Mouse (Mus musculus): Measurements from ENCODE around the gene A930018P22Rik. TPM values are rescaled to one million over a fixed set of nuclear protein-coding genes. Genes with fewer than 3 reads are reported as not detected.
"Not testable (repeated sequence)": the region's sequence is repeated elsewhere in the genome, so short reads cannot be mapped to it uniquely, and the experiment has no call there.

Gene A930018P22Rik
- polyA plus RNA-seq, 1 experiment from 2014 or later, result not detected

DNA sequence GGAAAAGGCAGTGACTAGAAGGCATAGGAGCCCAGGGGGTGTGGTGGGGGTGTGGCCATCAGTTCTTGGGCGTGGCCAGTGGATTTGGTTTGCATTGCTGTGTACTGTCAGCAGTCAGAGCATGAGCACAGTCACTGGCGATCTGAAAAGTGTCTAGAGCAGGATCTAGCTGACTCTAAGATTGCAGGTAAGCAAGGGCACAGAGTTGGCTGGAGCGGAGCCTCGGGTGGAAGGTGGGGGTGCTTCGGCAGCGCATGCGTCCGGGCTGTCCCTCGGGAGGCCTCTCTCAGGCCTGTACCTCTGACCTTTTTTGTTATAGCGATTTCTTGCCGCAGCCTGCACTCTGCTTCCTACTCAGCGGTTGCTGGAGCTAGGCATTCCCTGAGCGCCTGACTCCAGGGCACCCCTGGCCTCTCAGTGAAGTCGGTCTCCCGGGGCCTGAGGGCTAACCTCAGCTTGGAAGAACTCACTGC, 26.8 kb upstream of the A930018P22Rik start, which contains the start of gene Cd59a:
TSS of gene Cd59a (plus strand) at position 61 of the 473 bp plus-strand sequence.
- 1% methylated on average over 15 of the region's 15 CpGs for WGBS
- H3K4me3 ChIP-seq (ENCODE audit: control insufficient read depth in 1 of 2, insufficient read depth in 1 of 2, low read depth in 1 of 2, low read length in 2 of 2), result peak within 1 kb of the TSS; percentile 45 to 67
- H3K4me1 ChIP-seq (ENCODE audit: control insufficient read depth in 2 of 2, insufficient read depth in 2 of 2, low read length in 2 of 2), result peaks cover 2 to 13% of the 10 kb centered on the region in 2 experiments; a peak in 3 of 4 replicates
- no peaks in the 10 kb centered on the region for H3K36me3 ChIP-seq (ENCODE audit: control insufficient read depth, insufficient read depth, low read length)
- H3K9me3 ChIP-seq (ENCODE audit: control insufficient read depth, low read length), result no peaks in the 10 kb centered on the region
- peak within 1 kb of the TSS; percentile 62 for H3K4me2 ChIP-seq (ENCODE audit: low read length)
- peak within 1 kb of the TSS; percentile 87 to 97 for H3K27ac ChIP-seq (replicated peaks in 1 of 2; ENCODE audit: control insufficient read depth in 1 of 2, insufficient read depth in 1 of 2, low read depth in 2 of 2, low read length in 2 of 2)
- ATAC-seq (ENCODE audit: insufficient number of reproducible peaks, insufficient read depth, low FRiP score, low read depth), result peak; percentile 91
- H3K27me3 ChIP-seq (ENCODE audit: control insufficient read depth, insufficient read depth, low read length), result no peaks in the 10 kb centered on the region
- H3K9ac ChIP-seq (ENCODE audit: low read length), result peak within 1 kb of the TSS; percentile 74

DNA sequence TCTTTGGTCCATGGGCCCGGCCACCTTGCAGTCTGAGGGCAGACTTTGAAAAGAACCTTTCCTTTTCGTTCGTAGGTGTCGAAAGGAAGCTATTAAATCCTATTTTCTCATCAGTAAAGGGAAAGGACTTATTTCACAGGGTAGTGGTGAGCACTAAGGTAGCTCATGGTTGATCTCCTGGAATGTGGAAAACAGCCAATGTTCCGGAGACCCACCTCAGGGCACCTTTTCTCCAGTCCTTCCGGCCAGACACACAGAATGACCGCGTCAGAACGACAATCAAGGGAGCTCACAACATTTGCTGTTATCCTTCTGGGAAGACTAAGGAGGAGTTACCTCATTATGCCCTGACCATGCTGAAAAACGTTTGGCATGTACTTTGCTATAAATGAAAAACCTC, 26.3 kb upstream of the A930018P22Rik start:
- Histone ChIP-seq H3K27me3 (ENCODE audit: control insufficient read depth, insufficient read depth, low read length) (no peaks in the 10 kb centered on the region), H3K36me3 (ENCODE audit: control insufficient read depth, insufficient read depth, low read length) (no peaks in the 10 kb centered on the region), H3K9me3 (ENCODE audit: control insufficient read depth, low read length) (no peaks in the 10 kb centered on the region), H3K27ac (replicated peaks in 1 of 2; ENCODE audit: control insufficient read depth in 1 of 2, insufficient read depth in 1 of 2, low read depth in 2 of 2, low read length in 2 of 2) (peak overlapping the region; percentile 87 to 97), H3K4me2 (ENCODE audit: low read length) (peak overlapping the region; percentile 62), H3K4me1 (ENCODE audit: control insufficient read depth in 2 of 2, insufficient read depth in 2 of 2, low read length in 2 of 2) (peaks cover 2 to 13% of the 10 kb centered on the region in 2 experiments; a peak in 3 of 4 replicates), H3K9ac (ENCODE audit: low read length) (peak overlapping the region; percentile 74), H3K4me3 (ENCODE audit: control insufficient read depth in 1 of 2, insufficient read depth in 1 of 2, low read depth in 1 of 2, low read length in 2 of 2) (peak overlapping the region; percentile 45 to 67)
- WGBS, result 15% methylated on average over 10 of the region's 10 CpGs
- no peak for ATAC-seq (ENCODE audit: insufficient number of reproducible peaks, insufficient read depth, low FRiP score, low read depth)

DNA sequence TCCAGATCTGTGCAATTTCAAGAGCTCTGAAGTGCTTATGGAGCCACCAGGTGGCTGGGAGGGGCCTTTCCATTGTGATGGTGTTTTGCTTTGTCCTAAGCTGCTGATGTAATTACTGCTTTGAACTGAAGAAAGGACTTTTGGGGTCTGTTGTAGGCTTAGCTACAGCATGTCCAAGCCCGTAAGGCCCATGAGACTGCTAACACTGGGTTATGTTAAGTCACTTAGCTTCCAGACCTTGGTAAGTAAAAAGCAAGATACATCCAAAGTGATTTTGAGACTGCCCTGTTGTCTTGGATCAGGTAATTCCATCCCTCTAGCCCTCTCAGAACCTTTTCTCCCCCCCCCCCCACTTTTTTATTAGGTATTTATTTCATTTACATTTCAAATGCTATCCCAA, 25.8 kb upstream of the A930018P22Rik start:
- not testable (repeated sequence) for H3K27me3 ChIP-seq (ENCODE audit: control insufficient read depth, insufficient read depth, low read length); H3K9me3 ChIP-seq (ENCODE audit: control insufficient read depth, low read length); ATAC-seq (ENCODE audit: insufficient number of reproducible peaks, insufficient read depth, low FRiP score, low read depth); H3K36me3 ChIP-seq (ENCODE audit: control insufficient read depth, insufficient read depth, low read length)
- Histone ChIP-seq H3K4me3 (ENCODE audit: control insufficient read depth in 1 of 2, insufficient read depth in 1 of 2, low read depth in 1 of 2, low read length in 2 of 2) (peak overlapping the region in 1 of 2 experiments; percentile 45; a peak in 2 of 4 replicates), H3K9ac (ENCODE audit: low read length) (peak overlapping the region; percentile 74), H3K4me2 (ENCODE audit: low read length) (peak overlapping the region; percentile 62), H3K4me1 (ENCODE audit: control insufficient read depth in 2 of 2, insufficient read depth in 2 of 2, low read length in 2 of 2) (peaks cover 2 to 13% of the 10 kb centered on the region in 2 experiments; a peak in 3 of 4 replicates), H3K27ac (replicated peaks in 1 of 2; ENCODE audit: control insufficient read depth in 1 of 2, insufficient read depth in 1 of 2, low read depth in 2 of 2, low read length in 2 of 2) (peak overlapping the region; percentile 87 to 97; a peak in 3 of 4 replicates)
- 40% methylated on average over 1 of the region's 1 CpGs for WGBS

DNA sequence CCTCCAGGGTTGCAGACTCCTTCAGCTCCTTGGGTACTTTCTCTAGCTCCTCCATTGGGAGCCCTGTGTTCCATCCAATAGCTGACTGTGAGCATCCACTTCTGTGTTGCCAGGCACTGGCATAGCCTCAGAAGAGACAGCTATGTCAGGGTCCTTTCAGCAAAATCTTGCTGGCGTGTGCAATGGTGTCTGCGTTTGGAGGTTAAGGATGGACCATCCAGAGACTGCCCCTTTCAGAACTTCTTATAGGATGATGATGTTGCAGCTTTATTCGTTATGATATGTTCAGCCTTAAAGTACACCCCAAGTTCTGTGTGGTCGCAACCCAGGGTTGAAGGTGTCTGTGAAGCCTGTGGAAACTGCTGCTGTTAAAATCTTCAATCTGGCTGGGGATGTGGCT, 25.2 kb upstream of the A930018P22Rik start:
- Histone ChIP-seq H3K4me3 (ENCODE audit: control insufficient read depth in 1 of 2, insufficient read depth in 1 of 2, low read depth in 1 of 2, low read length in 2 of 2) (0 out of 4 replicates have a peak overlapping the region, but pooled peaks of 1 of the 2 experiments have one; percentile 45), H3K4me2 (ENCODE audit: low read length) (peak overlapping the region; percentile 62), H3K27ac (replicated peaks in 1 of 2; ENCODE audit: control insufficient read depth in 1 of 2, insufficient read depth in 1 of 2, low read depth in 2 of 2, low read length in 2 of 2) (0 out of 4 replicates have a peak overlapping the region, but pooled peaks of 1 of the 2 experiments have one; percentile 24), H3K4me1 (ENCODE audit: control insufficient read depth in 2 of 2, insufficient read depth in 2 of 2, low read length in 2 of 2) (peaks cover 3 to 15% of the 10 kb centered on the region in 2 experiments)
- H3K36me3 ChIP-seq (ENCODE audit: control insufficient read depth, insufficient read depth, low read length); H3K9me3 ChIP-seq (ENCODE audit: control insufficient read depth, low read length); H3K27me3 ChIP-seq (ENCODE audit: control insufficient read depth, insufficient read depth, low read length); ATAC-seq (ENCODE audit: insufficient number of reproducible peaks, insufficient read depth, low FRiP score, low read depth); H3K9ac ChIP-seq (ENCODE audit: low read length): not testable (repeated sequence)
- 91% methylated on average over 4 of the region's 4 CpGs for WGBS

DNA sequence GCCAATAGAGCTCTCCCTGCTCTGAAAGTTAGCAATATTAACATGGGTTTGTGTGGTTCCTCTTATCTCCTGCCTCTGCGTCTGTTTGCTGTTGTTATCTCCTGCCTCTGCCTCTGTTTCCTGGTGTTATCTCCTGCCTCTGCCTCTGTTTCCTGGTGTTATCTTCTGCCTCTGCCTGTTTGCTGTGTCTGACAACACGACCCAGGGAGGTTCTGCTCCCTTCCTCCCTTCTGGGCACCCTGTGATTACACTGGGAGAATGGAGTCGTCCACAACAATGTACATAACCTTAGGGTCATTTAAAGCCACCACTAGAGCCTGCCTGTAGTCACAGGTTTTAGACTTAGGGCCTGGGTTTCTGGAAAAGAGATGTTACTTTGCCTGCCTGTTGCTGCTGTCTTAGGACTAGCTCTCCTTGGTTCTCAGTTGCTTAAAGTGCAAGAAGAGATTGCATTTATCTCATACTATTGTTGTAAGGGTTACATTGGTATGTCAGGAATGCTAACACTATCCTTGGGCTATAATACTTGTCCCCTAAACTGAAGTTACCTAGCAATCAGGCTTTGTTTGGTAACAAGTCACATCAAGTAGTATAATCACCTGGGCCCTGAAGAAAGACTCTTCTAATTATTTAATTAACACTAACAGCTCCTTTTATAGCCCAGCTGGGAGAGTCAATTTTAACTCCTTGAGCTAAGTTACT, 23.9 kb upstream of the A930018P22Rik start:
- Histone ChIP-seq H3K4me2 (ENCODE audit: low read length) (peak overlapping the region; percentile 34), H3K4me1 (ENCODE audit: control insufficient read depth in 2 of 2, insufficient read depth in 2 of 2, low read length in 2 of 2) (peaks cover 7 to 27% of the 10 kb centered on the region in 2 experiments), H3K27me3 (ENCODE audit: control insufficient read depth, insufficient read depth, low read length) (no peaks in the 10 kb centered on the region), H3K9ac (ENCODE audit: low read length) (no peak overlapping the region), H3K9me3 (ENCODE audit: control insufficient read depth, low read length) (no peaks in the 10 kb centered on the region), H3K27ac (replicated peaks in 1 of 2; ENCODE audit: control insufficient read depth in 1 of 2, insufficient read depth in 1 of 2, low read depth in 2 of 2, low read length in 2 of 2) (peak overlapping the region; percentile 14 to 62; a peak in 3 of 4 replicates), H3K4me3 (ENCODE audit: control insufficient read depth in 1 of 2, insufficient read depth in 1 of 2, low read depth in 1 of 2, low read length in 2 of 2) (no peak overlapping the region), H3K36me3 (ENCODE audit: control insufficient read depth, insufficient read depth, low read length) (no peaks in the 10 kb centered on the region)
- 1% methylated on average over 3 of the region's 3 CpGs for WGBS
- peak; percentile 25; the same call in 1 of the 2 replicates for ATAC-seq (ENCODE audit: insufficient number of reproducible peaks, insufficient read depth, low FRiP score, low read depth)

DNA sequence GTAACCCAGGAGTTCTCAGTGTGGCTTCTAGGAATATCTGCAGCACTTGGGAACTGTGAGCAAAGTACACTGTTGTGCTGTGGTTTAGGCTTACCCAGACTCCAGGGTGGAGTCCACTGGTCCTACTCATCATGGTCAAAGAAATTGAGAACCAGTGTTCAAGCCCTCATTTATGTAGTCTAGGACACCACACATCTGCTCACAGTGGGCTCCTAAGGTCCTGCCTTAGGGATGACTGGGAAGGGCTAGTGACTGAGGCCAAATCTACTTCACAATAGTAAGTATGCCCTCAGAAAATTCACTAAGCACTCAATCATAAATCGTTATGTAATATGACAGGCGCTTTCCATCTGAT, 23.4 kb upstream of the A930018P22Rik start:
- ATAC-seq (ENCODE audit: insufficient number of reproducible peaks, insufficient read depth, low FRiP score, low read depth), result no peak
- Histone ChIP-seq H3K4me3 (ENCODE audit: control insufficient read depth in 1 of 2, insufficient read depth in 1 of 2, low read depth in 1 of 2, low read length in 2 of 2) (no peak overlapping the region), H3K4me1 (ENCODE audit: control insufficient read depth in 2 of 2, insufficient read depth in 2 of 2, low read length in 2 of 2) (peaks cover 7 to 27% of the 10 kb centered on the region in 2 experiments), H3K27me3 (ENCODE audit: control insufficient read depth, insufficient read depth, low read length) (no peaks in the 10 kb centered on the region), H3K4me2 (ENCODE audit: low read length) (peak overlapping the region; percentile 34), H3K27ac (replicated peaks in 1 of 2; ENCODE audit: control insufficient read depth in 1 of 2, insufficient read depth in 1 of 2, low read depth in 2 of 2, low read length in 2 of 2) (peak overlapping the region; percentile 12 to 62; a peak in 3 of 4 replicates), H3K36me3 (ENCODE audit: control insufficient read depth, insufficient read depth, low read length) (0 out of 2 replicates have a peak, but pooled peaks cover under 1% of the 10 kb centered on the region), H3K9ac (ENCODE audit: low read length) (no peak overlapping the region), H3K9me3 (ENCODE audit: control insufficient read depth, low read length) (no peaks in the 10 kb centered on the region)
- 93% methylated on average over 2 of the region's 2 CpGs for WGBS

DNA sequence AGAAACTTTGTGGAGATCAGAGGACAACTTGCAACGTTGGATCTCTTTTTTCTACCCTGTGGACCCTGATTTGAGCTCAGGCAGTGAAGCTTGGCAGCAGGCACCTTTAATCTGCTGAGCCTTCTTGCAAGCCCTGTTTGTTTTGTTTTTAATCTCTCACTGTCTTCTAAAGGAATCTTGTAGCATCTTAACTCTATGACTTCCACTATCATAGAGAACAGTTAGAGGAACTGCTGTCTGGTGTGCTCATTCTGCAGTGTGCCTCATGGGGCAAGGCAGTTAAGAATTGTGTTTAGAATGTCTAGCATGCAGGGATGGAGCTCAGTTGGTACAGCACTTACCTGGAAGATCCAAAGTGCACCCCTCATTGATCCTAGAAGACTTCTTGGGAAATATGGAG, 22.6 kb upstream of the A930018P22Rik start:
- no peak overlapping the region for H3K4me2 ChIP-seq (ENCODE audit: low read length)
- H3K4me1 ChIP-seq (ENCODE audit: control insufficient read depth in 2 of 2, insufficient read depth in 2 of 2, low read length in 2 of 2), result peaks cover 7 to 27% of the 10 kb centered on the region in 2 experiments
- H3K9ac ChIP-seq (ENCODE audit: low read length), result no peak overlapping the region
- 0 out of 2 replicates have a peak, but pooled peaks cover 7% of the 10 kb centered on the region for H3K36me3 ChIP-seq (ENCODE audit: control insufficient read depth, insufficient read depth, low read length)
- H3K27ac ChIP-seq (replicated peaks in 1 of 2; ENCODE audit: control insufficient read depth in 1 of 2, insufficient read depth in 1 of 2, low read depth in 2 of 2, low read length in 2 of 2), result no peak overlapping the region
- H3K27me3 ChIP-seq (ENCODE audit: control insufficient read depth, insufficient read depth, low read length), result no peaks in the 10 kb centered on the region
- H3K9me3 ChIP-seq (ENCODE audit: control insufficient read depth, low read length), result no peaks in the 10 kb centered on the region
- ATAC-seq (ENCODE audit: insufficient number of reproducible peaks, insufficient read depth, low FRiP score, low read depth), result no peak
- WGBS, result 45% methylated on average over 1 of the region's 1 CpGs
- H3K4me3 ChIP-seq (ENCODE audit: control insufficient read depth in 1 of 2, insufficient read depth in 1 of 2, low read depth in 1 of 2, low read length in 2 of 2), result no peak overlapping the region
